Mouse (Mus musculus): ENCODE measurements around the gene Adk.

DNA sequence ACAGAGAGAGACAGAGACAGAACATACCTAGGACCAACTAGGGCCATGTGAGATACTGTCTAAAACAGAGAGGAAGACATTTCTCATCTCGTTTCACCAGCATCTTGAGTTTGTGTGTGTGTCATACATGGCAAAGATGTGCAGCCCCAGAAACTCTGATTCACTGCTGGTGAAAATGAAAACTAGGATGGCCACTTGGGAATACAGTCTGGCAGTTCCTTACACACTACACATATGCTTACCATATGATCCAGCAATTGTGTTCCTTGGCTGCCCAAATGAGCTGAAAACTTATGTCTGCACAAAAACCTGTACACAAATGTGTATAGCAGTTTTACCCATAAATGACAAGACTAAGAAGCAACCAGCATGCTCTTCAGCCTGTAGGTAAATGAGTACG, 388.2 kb downstream of the Adk start:
- no peak for TF ChIP-seq EP300 (IDR thresholded peaks at IDR 0.05; ENCODE audit: low read depth)
- no peak for TF ChIP-seq CTCF (IDR thresholded peaks at IDR 0.05; ENCODE audit: low read depth)
